Mouse (Mus musculus) ES-Bruce4 (cell line): ENCODE results near the gene Ino80.

Experiments
- EP300 ChIP-seq: IDR thresholded peaks from 2 replicates; pipeline ENCODE4 v1.6.1; 2011; ENCODE audit warnings: low read depth, low read length; ENCODE audit not compliant: insufficient read depth
- POLR2A ChIP-seq: IDR thresholded peaks from one replicate; pipeline ENCODE4 v1.8.1; 2011; ENCODE audit warnings: low read length; ENCODE audit not compliant: insufficient read depth

DNA sequence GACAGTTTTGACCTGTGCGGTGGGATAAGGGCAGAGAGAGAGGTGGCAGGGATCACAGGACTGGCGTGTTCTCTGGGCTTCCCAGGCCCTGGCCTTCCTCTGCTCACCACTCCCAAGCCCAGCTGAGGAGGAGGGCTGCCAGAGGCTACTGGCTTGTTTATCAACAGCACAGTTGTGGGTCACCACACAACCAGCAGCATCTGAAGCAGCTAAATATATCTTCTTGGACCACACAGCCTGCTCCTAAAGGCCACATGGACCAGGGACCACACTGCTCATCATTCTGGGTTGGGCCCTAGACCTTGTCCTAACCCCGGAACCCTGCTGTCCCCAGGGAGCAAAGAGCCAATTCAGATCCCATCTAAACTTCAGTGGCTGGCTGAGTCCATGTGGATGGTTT, 112.5 kb downstream of the Ino80 start:
- no peak for TF ChIP-seq POLR2A
- no peak for TF ChIP-seq EP300
